Comparison of ENCODE assay signal across 8 mouse cellular contexts in genomic region chr9:45983676-45984408, GRCm38 (mm10). TPM values are rescaled to one million over a fixed set of nuclear protein-coding genes. Genes with fewer than 3 reads are reported as not detected.
DNase-seq lines count a peak whose midpoint lies in the region; ATAC-seq and TF ChIP-seq lines count a peak whose summit lies in the region.

No protein-coding gene starts in this region.

- H3K36me3 ChIP-seq in kidney, postnatal 0 days (ENCODE audit: insufficient read depth, low read length) = no peaks in the 10 kb centered on the region

- peak; percentile 48 for TF ChIP-seq CTCF in kidney, postnatal 0 days (IDR thresholded peaks at IDR 0.05; ENCODE audit: low read depth)

- no peaks in the 10 kb centered on the region for H3K27me3 ChIP-seq in kidney, postnatal 0 days (ENCODE audit: insufficient read depth, low read length)

- peak overlapping the region; percentile 73 for H3K4me2 ChIP-seq in kidney, postnatal 0 days (ENCODE audit: low read length)

- under 1% methylated on average over 23 of the region's 23 CpGs for WGBS in kidney, postnatal 0 days

- no peaks in the 10 kb centered on the region for H3K9me3 ChIP-seq in kidney, postnatal 0 days (replicated peaks; ENCODE audit: low read length)

- ATAC-seq in kidney, postnatal 0 days (replicated peaks; ENCODE audit: low FRiP score, low read depth) = no peak

- H3K4me3 ChIP-seq in kidney, postnatal 0 days (replicated peaks; ENCODE audit: low read depth, low read length) = peak overlapping the region; percentile 90

- H3K4me1 ChIP-seq in kidney, postnatal 0 days (replicated peaks; ENCODE audit: insufficient read depth, low read length) = peaks cover 3% of the 10 kb centered on the region

- DNase-seq in adrenal gland, adult 2 months = peak; percentile 51
- no peak for DNase-seq in adrenal gland, adult 8-10 months
- DNase-seq in MEL-GATA-1-ER (ENCODE audit: extremely low read depth, low read depth) = peak; percentile 35
- DNase-seq in cerebellum, postnatal 36 days = peak; percentile 43 to 47
- DNase-seq in heart, adult 9 months (ENCODE audit: low spot score in 2 of 2) = peak; percentile 11 to 26
- DNase-seq in kidney, postnatal 0 days (ENCODE audit: low spot score) = peak; percentile 36
- DNase-seq in lung, postnatal 10 days = peak; percentile 34
- DNase-seq in retina, embryonic 14.5 days (ENCODE audit: low spot score) = peak; percentile 29

- H3K27ac ChIP-seq in kidney, postnatal 0 days = peak overlapping the region; percentile 90

- peak overlapping the region; percentile 91 for H3K9ac ChIP-seq in kidney, postnatal 0 days (ENCODE audit: low read depth, low read length)

RNA-seq across cellular contexts. Expression of gene Pafah1b2, which starts 28.6 kb away (rescaled TPM):
- total RNA-seq in adrenal gland, adult 2 months (2021) = 100 to 1,000 TPM; 154 to 167 TPM
- polyA plus RNA-seq in adrenal gland, adult 2 months (2012; rRNA removed) = 57.5 and 96.7 TPM in 2 replicates
- total RNA-seq in adrenal gland, adult 8-10 months (2022) = 100 to 1,000 TPM; 154 to 180 (median 171) TPM
- 113 and 127 TPM in 2 replicates for polyA plus RNA-seq in kidney, postnatal 0 days (2015; fragmentation: Nextera tagmentation; extraction: Ambion mirVana)

RNA-seq across cellular contexts. Expression of gene Sik3, which starts 28.8 kb away (rescaled TPM):
- total RNA-seq in adrenal gland, adult 2 months (2021) = 10 to 100 TPM; 49.2 to 87.3 TPM
- 17.2 and 30.2 TPM in 2 replicates for polyA plus RNA-seq in adrenal gland, adult 2 months (2012; rRNA removed)
- total RNA-seq in adrenal gland, adult 8-10 months (2022) = 10 to 100 TPM; 66.2 to 77.3 (median 70.0) TPM
- 12.5 and 12.7 TPM in 2 replicates for polyA plus RNA-seq in kidney, postnatal 0 days (2015; fragmentation: Nextera tagmentation; extraction: Ambion mirVana)

RNA-seq across cellular contexts. Expression of gene Sidt2, which starts 28.8 kb away (rescaled TPM):
- 100 to 1,000 TPM; 138 to 351 TPM for total RNA-seq in adrenal gland, adult 2 months (2021)
- polyA plus RNA-seq in adrenal gland, adult 2 months (2012; rRNA removed) = 942 and 1,575 TPM in 2 replicates
- 100 to 1,000 TPM; 180 to 380 (median 226) TPM for total RNA-seq in adrenal gland, adult 8-10 months (2022)
- polyA plus RNA-seq in kidney, postnatal 0 days (2015; fragmentation: Nextera tagmentation; extraction: Ambion mirVana) = 50.8 and 53.5 TPM in 2 replicates

RNA-seq across cellular contexts. Expression of gene Tagln, which starts 48.0 kb away (rescaled TPM):
- 100 to 1,000 TPM in 1 of 2 experiments, 10 to 100 TPM in 1; 80.8 to 268 TPM for total RNA-seq in adrenal gland, adult 2 months (2021)
- 59.9 and 80.9 TPM in 2 replicates for polyA plus RNA-seq in adrenal gland, adult 2 months (2012; rRNA removed)
- 100 to 1,000 TPM in 3 of 4 experiments, 10 to 100 TPM in 1; 89.8 to 116 (median 110) TPM for total RNA-seq in adrenal gland, adult 8-10 months (2022)
- 116 and 126 TPM in 2 replicates for polyA plus RNA-seq in kidney, postnatal 0 days (2015; fragmentation: Nextera tagmentation; extraction: Ambion mirVana)
